Mouse (Mus musculus) small intestine, adult 2 months (tissue): ENCODE results near the gene Ube2g1.

Source experiments
- CTCF ChIP-seq: fragments of 200-500 bp; IDR thresholded peaks from 2 replicates; pipeline ENCODE4 v1.5.1; 2012; ENCODE audit warnings: low read depth, mild to moderate bottlenecking, control low read depth, inconsistent platforms, low read length, moderate library complexity, mixed read lengths; ENCODE audit not compliant: insufficient replicate concordance, insufficient read length; ENCODE audit errors: extremely low read depth
- POLR2A ChIP-seq: fragments of 200-500 bp; IDR thresholded peaks from 2 replicates; pipeline ENCODE4 v1.6.1; 2012; ENCODE audit warnings: low read depth, mild to moderate bottlenecking, control low read depth, inconsistent platforms, low read length, moderate library complexity

GRCm38 (mm10) chr11:72570319-72570979 lies 36.6 kb upstream of the Ube2g1 start:
- no peak for TF ChIP-seq POLR2A
- TF ChIP-seq CTCF = peak; percentile 70; the same call in 1 of the 2 replicates
